Mouse (Mus musculus) MEL (cell line): ENCODE measurements around the gene Ccdc87. TPM values are rescaled to one million over a fixed set of nuclear protein-coding genes. Genes with fewer than 3 reads are reported as not detected.
A peak's percentile ranks its signal among the peaks of the same experiment; 100 is the strongest.

Source experiments
- DNase-seq: peaks from one replicate; pipeline ENCODE4 v3.0.0; 2011; ENCODE audit warnings: low read depth, low spot score
- H3K27ac ChIP-seq: 2 replicates; pipeline ENCODE4 v1.5.1; 2012; ENCODE audit warnings: low read depth, mild to moderate bottlenecking, control low read depth, low read length, moderate library complexity; ENCODE audit not compliant: control insufficient read depth
- H3K27me3 ChIP-seq, 2 experiments: fragments of 150-350 bp in 1 of 2; sonication (generic) in 1 of 2; 2 replicates each; pipeline ENCODE4 v1.6.1; 2012; ENCODE audit warnings: low read length in 2 of 2, mild to moderate bottlenecking in 2 of 2, improper control_type of control experiment in 1 of 2, moderate library complexity in 1 of 2; ENCODE audit not compliant: insufficient read depth in 2 of 2, control insufficient read depth in 1 of 2
- H3K36me3 ChIP-seq, 2 experiments: 2 replicates each; pipeline ENCODE4 v1.6.1; 2012 to 2014; ENCODE audit warnings: low read length in 2 of 2, improper control_type of control experiment in 1 of 2, inconsistent platforms in 1 of 2, mild to moderate bottlenecking in 1 of 2; ENCODE audit not compliant: insufficient read depth in 2 of 2, control insufficient read depth in 1 of 2
- H3K4me1 ChIP-seq, 2 experiments: fragments of 150-350 bp in 1 of 2; sonication (generic) in 1 of 2; 2 replicates each; pipeline ENCODE4 v1.6.1; 2012; ENCODE audit warnings: low read length in 2 of 2, improper control_type of control experiment in 1 of 2, mild to moderate bottlenecking in 1 of 2; ENCODE audit not compliant: insufficient read depth in 2 of 2, control insufficient read depth in 1 of 2
- H3K4me3 ChIP-seq, 2 experiments: fragments of 150-350 bp in 1 of 2; sonication (generic) in 1 of 2; 2 replicates each; pipeline ENCODE4 v1.5.1; 2012; ENCODE audit warnings: low read depth in 2 of 2, low read length in 2 of 2, mild to moderate bottlenecking in 2 of 2, moderate library complexity in 2 of 2, control low read depth in 1 of 2, improper control_type of control experiment in 1 of 2; ENCODE audit not compliant: control insufficient read depth in 1 of 2, insufficient read depth in 1 of 2
- H3K79me2 ChIP-seq: 2 replicates; pipeline ENCODE4 v1.6.1; 2012; ENCODE audit warnings: mild to moderate bottlenecking, low read length, moderate library complexity; ENCODE audit not compliant: control insufficient read depth, poor library complexity, insufficient read depth
- H3K9ac ChIP-seq: 2 replicates; pipeline ENCODE4 v1.6.1; 2012; ENCODE audit warnings: low read depth, mild to moderate bottlenecking, control low read depth, low read length, moderate library complexity; ENCODE audit not compliant: control insufficient read depth, poor library complexity, severe bottlenecking
- H3K9me3 ChIP-seq: fragments of 150-350 bp; sonication (generic); replicated peaks from 2 replicates; pipeline ENCODE4 v1.6.1; 2012; ENCODE audit warnings: mild to moderate bottlenecking, low read length, improper control_type of control experiment, moderate library complexity; ENCODE audit not compliant: insufficient read depth
- CHD2 ChIP-seq: IDR thresholded peaks from 2 replicates; pipeline ENCODE4 v1.6.1; 2011; ENCODE audit warnings: low read length, improper control_type of control experiment
- E2F4 ChIP-seq: IDR thresholded peaks from 2 replicates; pipeline ENCODE4 v1.6.1; 2011; ENCODE audit warnings: low read depth, low read length, improper control_type of control experiment, borderline replicate concordance
- ELF1 ChIP-seq: IDR thresholded peaks from 2 replicates; pipeline ENCODE4 v1.6.1; 2014; ENCODE audit warnings: low read depth, mild to moderate bottlenecking, inconsistent platforms, low read length, improper control_type of control experiment, moderate library complexity
- EP300 ChIP-seq, 2 experiments: IDR thresholded peaks; 2 replicates each; pipeline ENCODE4 v1.6.1; 2011; ENCODE audit warnings: improper control_type of control experiment in 2 of 2, low read length in 2 of 2, low read depth in 1 of 2, mild to moderate bottlenecking in 1 of 2
- ETS1 ChIP-seq: IDR thresholded peaks from 2 replicates; pipeline ENCODE4 v1.6.1; 2012; ENCODE audit warnings: low read depth, mild to moderate bottlenecking, inconsistent platforms, low read length, improper control_type of control experiment, moderate library complexity
- GABPA ChIP-seq: IDR thresholded peaks from 2 replicates; pipeline ENCODE4 v1.6.1; 2012; ENCODE audit warnings: low read depth, mild to moderate bottlenecking, inconsistent platforms, low read length, improper control_type of control experiment, moderate library complexity
- GATA1 ChIP-seq: IDR thresholded peaks from 2 replicates; pipeline ENCODE4 v1.6.1; 2011; ENCODE audit warnings: low read depth, low read length, improper control_type of control experiment
- KAT2A ChIP-seq: conservative IDR thresholded peaks from 2 replicates; pipeline ENCODE4 v1.6.1; 2012; ENCODE audit warnings: low read depth, low read length, improper control_type of control experiment, inconsistent platforms
- MAFK ChIP-seq: IDR thresholded peaks from 2 replicates; pipeline ENCODE4 v1.6.1; 2011; ENCODE audit warnings: low read depth, mild to moderate bottlenecking, low read length, improper control_type of control experiment, borderline replicate concordance
- MXI1 ChIP-seq: IDR thresholded peaks from 2 replicates; pipeline ENCODE4 v1.6.1; 2011; ENCODE audit warnings: mild to moderate bottlenecking, low read depth, low read length, improper control_type of control experiment
- MYC ChIP-seq: IDR thresholded peaks from 2 replicates; pipeline ENCODE4 v1.6.1; 2011; ENCODE audit warnings: low read depth, mild to moderate bottlenecking, low read length, improper control_type of control experiment, moderate library complexity
- NRF1 ChIP-seq: IDR thresholded peaks from 2 replicates; pipeline ENCODE4 v1.6.1; 2014; ENCODE audit warnings: low read depth, mild to moderate bottlenecking, inconsistent platforms, low read length, improper control_type of control experiment, moderate library complexity; ENCODE audit not compliant: poor library complexity, insufficient read depth, severe bottlenecking
- POLR2A ChIP-seq, 2 experiments: IDR thresholded peaks; 2 replicates each; pipeline ENCODE4 v1.6.1; 2011 to 2012; ENCODE audit warnings: low read length in 2 of 2, mild to moderate bottlenecking in 2 of 2, control low read depth in 1 of 2, improper control_type of control experiment in 1 of 2, low read depth in 1 of 2, moderate library complexity in 1 of 2; ENCODE audit not compliant: control insufficient read depth in 1 of 2, insufficient read depth in 1 of 2, poor library complexity in 1 of 2
- POLR2AphosphoS2 ChIP-seq: IDR thresholded peaks from 2 replicates; pipeline ENCODE4 v1.6.1; 2011; ENCODE audit warnings: low read length, improper control_type of control experiment
- RCOR1 ChIP-seq: IDR thresholded peaks from 2 replicates; pipeline ENCODE4 v1.6.1; 2012; ENCODE audit warnings: low read depth, mild to moderate bottlenecking, inconsistent platforms, low read length, improper control_type of control experiment
- SIN3A ChIP-seq: IDR thresholded peaks from 2 replicates; pipeline ENCODE4 v1.6.1; 2012; ENCODE audit warnings: low read length, improper control_type of control experiment, inconsistent platforms
- TAL1 ChIP-seq: IDR thresholded peaks from 2 replicates; pipeline ENCODE4 v1.6.1; 2012; ENCODE audit warnings: mild to moderate bottlenecking, inconsistent platforms, low read length, moderate library complexity, mixed read lengths
- TBP ChIP-seq: IDR thresholded peaks from 2 replicates; pipeline ENCODE4 v1.8.0; 2011; ENCODE audit warnings: low read depth, low read length, improper control_type of control experiment
- TCF12 ChIP-seq: IDR thresholded peaks from 2 replicates; pipeline ENCODE4 v1.6.1; 2014; ENCODE audit warnings: low read depth, mild to moderate bottlenecking, inconsistent platforms, low read length, improper control_type of control experiment, moderate library complexity
- UBTF ChIP-seq: IDR thresholded peaks from 2 replicates; pipeline ENCODE4 v1.6.1; 2012; ENCODE audit warnings: low read depth, mild to moderate bottlenecking, inconsistent platforms, low read length, improper control_type of control experiment, moderate library complexity, borderline replicate concordance; ENCODE audit not compliant: insufficient read depth
- ZKSCAN1 ChIP-seq: IDR thresholded peaks from 2 replicates; pipeline ENCODE4 v1.6.1; 2012; ENCODE audit warnings: low read depth, mild to moderate bottlenecking, inconsistent platforms, low read length, improper control_type of control experiment, moderate library complexity
- ZMIZ1 ChIP-seq: IDR thresholded peaks from 2 replicates; pipeline ENCODE4 v1.6.1; 2012; ENCODE audit warnings: low read depth, mild to moderate bottlenecking, inconsistent platforms, low read length, improper control_type of control experiment, moderate library complexity
- ZNF384 ChIP-seq: IDR thresholded peaks from 2 replicates; pipeline ENCODE4 v1.6.1; 2012; ENCODE audit warnings: low read depth, mild to moderate bottlenecking, inconsistent platforms, low read length, improper control_type of control experiment
- polyA plus RNA-seq, 2 experiments: library from polyadenylated mRNA; stranded (reverse) in 1 of 2; unstranded in 1 of 2; fragments of >175 nt in 1 of 2; fragments of >200 nt in 1 of 2; gene quantifications; 2 replicates each; pipeline versions ENCODE4 v1.2.1 to v1.2.4; 2012; ENCODE audit warnings: low replicate concordance in 2 of 2, low read depth in 1 of 2; ENCODE audit not compliant: insufficient read length in 2 of 2, insufficient read depth in 1 of 2, missing spikeins in 1 of 2
- total RNA-seq: library from RNA; depleted of rRNA; stranded (reverse); fragments of 300-350 nt; gene quantifications from 2 replicates; pipeline ENCODE4 v1.2.3, GENCODE M21; 2012; rRNA removed

The Ccdc87 gene
- total and polyA plus RNA-seq, 3 experiments, result 0.04 to 0.06 TPM; not detected in 1

- no peak overlapping the region for H3K27ac ChIP-seq
- H3K9ac ChIP-seq, result no peak overlapping the region
- H3K4me3 ChIP-seq, result no peak overlapping the region
- no peaks in the 10 kb centered on the region for H3K27me3 ChIP-seq
- peaks cover 0 to 5% of the 10 kb centered on the region in 2 experiments; a peak in 2 of 4 replicates for H3K36me3 ChIP-seq
- no peaks in the 10 kb centered on the region for H3K9me3 ChIP-seq
- no peak for DNase-seq
- H3K79me2 ChIP-seq, result no peaks in the 10 kb centered on the region
- peaks cover 4 to 9% of the 10 kb centered on the region in 2 experiments for H3K4me1 ChIP-seq
- TF ChIP-seq ZMIZ1 (no peak), NRF1 (no peak), ZNF384 (no peak)
Measured at GRCm38 (mm10) chr19:4889791-4890190, 50.6 kb downstream of the Ccdc87 start.

- H3K36me3 ChIP-seq, result peaks cover 0 to 5% of the 10 kb centered on the region in 2 experiments; a peak in 2 of 4 replicates
- H3K4me3 ChIP-seq, result no peak overlapping the region
- H3K27me3 ChIP-seq, result no peaks in the 10 kb centered on the region
- H3K9me3 ChIP-seq, result no peaks in the 10 kb centered on the region
- peaks cover 4 to 9% of the 10 kb centered on the region in 2 experiments for H3K4me1 ChIP-seq
- no peak overlapping the region; the same call in 1 of the 2 replicates for H3K27ac ChIP-seq
- DNase-seq, result peak; percentile 84
- H3K79me2 ChIP-seq, result no peaks in the 10 kb centered on the region
- H3K9ac ChIP-seq, result no peak overlapping the region
- no peak for TF ChIP-seq GABPA
- TF ChIP-seq MAFK, result no peak
- no peak for TF ChIP-seq ZNF384
- no peak for TF ChIP-seq TBP
- no peak for TF ChIP-seq ELF1
- TF ChIP-seq TCF12, result peak; percentile 90
- TF ChIP-seq ZKSCAN1, result no peak
- TF ChIP-seq SIN3A, result peak; percentile 70
- no peak for TF ChIP-seq UBTF
- TF ChIP-seq TAL1, result peak; percentile 85
- TF ChIP-seq ZMIZ1, result no peak
- TF ChIP-seq EP300 (IDR thresholded peaks at IDR 0.05; ENCODE audit: low read depth in 1 of 2, low read length in 2 of 2), result peak; percentile 58 to 84
- no peak for TF ChIP-seq CHD2
- no peak for TF ChIP-seq E2F4
- TF ChIP-seq MXI1, result no peak
- TF ChIP-seq MYC, result no peak
- peak; percentile 89 for TF ChIP-seq ETS1
- TF ChIP-seq KAT2A, result no peak
- no peak for TF ChIP-seq POLR2AphosphoS2
- peak; percentile 43; the same call in 1 of the 2 replicates for TF ChIP-seq RCOR1
- peak; percentile 83 for TF ChIP-seq GATA1
- no peak for TF ChIP-seq POLR2A (IDR thresholded peaks at IDR 0.05; ENCODE audit: control insufficient read depth in 1 of 2, insufficient read depth in 1 of 2, low read depth in 1 of 2, low read length in 2 of 2, poor library complexity in 1 of 2)
Measured at GRCm38 (mm10) chr19:4891798-4892197, 52.6 kb downstream of the Ccdc87 start.

Other genes with a start within 250 kb of the Ccdc87 start
- gene Lrfn4, start 223.7 kb upstream of the Ccdc87 start, total RNA-seq, result 11.5 and 14.0 TPM in 2 replicates
- 10 to 100 TPM in 1 of 2 experiments, not detected in 1; 17.5 TPM for gene Lrfn4, start 223.7 kb upstream of the Ccdc87 start, polyA plus RNA-seq
- 37.1 and 43.1 TPM in 2 replicates for gene Rce1, start 213.7 kb upstream of the Ccdc87 start, total RNA-seq
- gene Rce1, start 213.7 kb upstream of the Ccdc87 start, polyA plus RNA-seq, result 10 to 100 TPM in 1 of 2 experiments, not detected in 1; 67.8 TPM
- gene Gm960, start 140.7 kb upstream of the Ccdc87 start, total RNA-seq, result 0.39 and 2.1 TPM in 2 replicates
- gene Gm960, start 140.7 kb upstream of the Ccdc87 start, polyA plus RNA-seq, result 1 to 10 TPM in 1 of 2 experiments, not detected in 1; 2.3 TPM
- 0.20 and 0.31 TPM in 2 replicates for gene Sptbn2, start 128.2 kb upstream of the Ccdc87 start, total RNA-seq
- under 1 TPM in 1 of 2 experiments, not detected in 1; 0.79 TPM for gene Sptbn2, start 128.2 kb upstream of the Ccdc87 start, polyA plus RNA-seq
- gene Rbm4b, start 82.9 kb upstream of the Ccdc87 start, total RNA-seq, result 7.0 and 7.4 TPM in 2 replicates
- gene Rbm4b, start 82.9 kb upstream of the Ccdc87 start, polyA plus RNA-seq, result 10 to 100 TPM in 1 of 2 experiments, not detected in 1; 11.1 TPM
- 51.6 and 57.1 TPM in 2 replicates for gene Rbm4, start 45.5 kb upstream of the Ccdc87 start, total RNA-seq
- 10 to 100 TPM in 1 of 2 experiments, not detected in 1; 31.4 TPM for gene Rbm4, start 45.5 kb upstream of the Ccdc87 start, polyA plus RNA-seq
- 10.6 and 10.8 TPM in 2 replicates for gene Gm21992, start 27.8 kb upstream of the Ccdc87 start, total RNA-seq
- 10 to 100 TPM in 1 of 2 experiments, not detected in 1; 21.9 TPM for gene Gm21992, start 27.8 kb upstream of the Ccdc87 start, polyA plus RNA-seq
- 44.7 and 49.0 TPM in 2 replicates for gene Rbm14, start 27.7 kb upstream of the Ccdc87 start, total RNA-seq
- gene Rbm14, start 27.7 kb upstream of the Ccdc87 start, polyA plus RNA-seq, result 10 to 100 TPM in 1 of 2 experiments, not detected in 1; 82.3 TPM
- gene Ccs, start within 50 bp of the Ccdc87 start, total RNA-seq, result 43.3 and 48.3 TPM in 2 replicates
- 10 to 100 TPM in 1 of 2 experiments, not detected in 1; 56.6 TPM for gene Ccs, start within 50 bp of the Ccdc87 start, polyA plus RNA-seq
- gene Ctsf, start 15.8 kb downstream of the Ccdc87 start, total RNA-seq, result not detected in 2 replicates
- not detected for gene Ctsf, start 15.8 kb downstream of the Ccdc87 start, polyA plus RNA-seq
- gene Actn3, start 38.5 kb downstream of the Ccdc87 start, total RNA-seq, result 1.0 and 1.3 TPM in 2 replicates
- under 1 TPM in 1 of 2 experiments, not detected in 1; 0.65 TPM for gene Actn3, start 38.5 kb downstream of the Ccdc87 start, polyA plus RNA-seq
- gene Zdhhc24, start 39.3 kb downstream of the Ccdc87 start, total RNA-seq, result 12.9 and 15.8 TPM in 2 replicates
- 10 to 100 TPM in 1 of 2 experiments, not detected in 1; 21.1 TPM for gene Zdhhc24, start 39.3 kb downstream of the Ccdc87 start, polyA plus RNA-seq
- gene Bbs1, start 67.3 kb downstream of the Ccdc87 start, total RNA-seq, result 1.2 and 1.4 TPM in 2 replicates
- 1 to 10 TPM in 1 of 2 experiments, not detected in 1; 1.9 TPM for gene Bbs1, start 67.3 kb downstream of the Ccdc87 start, polyA plus RNA-seq
- gene Dpp3, start 88.9 kb downstream of the Ccdc87 start, total RNA-seq, result 58.7 and 59.4 TPM in 2 replicates
- gene Dpp3, start 88.9 kb downstream of the Ccdc87 start, polyA plus RNA-seq, result 10 to 100 TPM in 1 of 2 experiments, not detected in 1; 82.7 TPM
- 0.08 TPM in 1 of 2 replicates, not detected in the other for gene Peli3, start 103.8 kb downstream of the Ccdc87 start, total RNA-seq
- gene Peli3, start 103.8 kb downstream of the Ccdc87 start, polyA plus RNA-seq, result under 1 TPM in 1 of 2 experiments, not detected in 1; 0.33 TPM
- gene Mrpl11, start 122.8 kb downstream of the Ccdc87 start, total RNA-seq, result 98.5 and 108 TPM in 2 replicates
- 100 to 1,000 TPM; 124 to 317 TPM for gene Mrpl11, start 122.8 kb downstream of the Ccdc87 start, polyA plus RNA-seq
- gene Npas4, start 150.9 kb downstream of the Ccdc87 start, total RNA-seq, result not detected in 2 replicates
- not detected for gene Npas4, start 150.9 kb downstream of the Ccdc87 start, polyA plus RNA-seq
- gene Slc29a2, start 184.5 kb downstream of the Ccdc87 start, total RNA-seq, result 2.1 and 3.2 TPM in 2 replicates
- 10 to 100 TPM in 1 of 2 experiments, not detected in 1; 10.9 TPM for gene Slc29a2, start 184.5 kb downstream of the Ccdc87 start, polyA plus RNA-seq
- 6.9 and 7.8 TPM in 2 replicates for gene B4gat1, start 199.5 kb downstream of the Ccdc87 start, total RNA-seq
- gene B4gat1, start 199.5 kb downstream of the Ccdc87 start, polyA plus RNA-seq, result 1 to 10 TPM in 1 of 2 experiments, not detected in 1; 9.6 TPM
- gene AC124502.3, start 199.5 kb downstream of the Ccdc87 start, total RNA-seq, result 1.1 and 2.1 TPM in 2 replicates
- gene AC124502.3, start 199.5 kb downstream of the Ccdc87 start, polyA plus RNA-seq, result under 1 TPM in 1 of 2 experiments, not detected in 1; 0.75 TPM
- gene Brms1, start 202.0 kb downstream of the Ccdc87 start, total RNA-seq, result 22.3 and 29.6 TPM in 2 replicates
- gene Brms1, start 202.0 kb downstream of the Ccdc87 start, polyA plus RNA-seq, result 10 to 100 TPM in 1 of 2 experiments, not detected in 1; 78.6 TPM
- gene Rin1, start 211.1 kb downstream of the Ccdc87 start, total RNA-seq, result 0.33 and 0.42 TPM in 2 replicates
- gene Rin1, start 211.1 kb downstream of the Ccdc87 start, polyA plus RNA-seq, result 1 to 10 TPM in 1 of 2 experiments, not detected in 1; 1.3 TPM
- 0.23 and 0.27 TPM in 2 replicates for gene Cd248, start 228.7 kb downstream of the Ccdc87 start, total RNA-seq
- under 1 TPM in 1 of 2 experiments, not detected in 1; 0.86 TPM for gene Cd248, start 228.7 kb downstream of the Ccdc87 start, polyA plus RNA-seq
- 0.29 TPM in 1 of 2 replicates, not detected in the other for gene Tmem151a, start 246.2 kb downstream of the Ccdc87 start, total RNA-seq
- under 1 TPM in 1 of 2 experiments, not detected in 1; 0.63 TPM for gene Tmem151a, start 246.2 kb downstream of the Ccdc87 start, polyA plus RNA-seq
- 57.5 and 64.3 TPM in 2 replicates for gene Yif1a, start 249.2 kb downstream of the Ccdc87 start, total RNA-seq
- 10 to 100 TPM in 1 of 2 experiments, not detected in 1; 54.0 TPM for gene Yif1a, start 249.2 kb downstream of the Ccdc87 start, polyA plus RNA-seq